Mouse (Mus musculus) limb, embryonic 12.5 days (tissue): Measurements from ENCODE around the gene Gm45717. TPM values are rescaled to one million over a fixed set of nuclear protein-coding genes. Genes with fewer than 3 reads are reported as not detected.

Experiments
- ATAC-seq: fragments of 200-750 bp; cut with Nextera tagmentation; 2 replicates; pipeline ENCODE4 v1.8.0; 2017; ENCODE audit warnings: low read depth, moderate TSS enrichment; ENCODE audit not compliant: insufficient number of reproducible peaks, insufficient read depth, low FRiP score, low TSS enrichment
- H3K27ac ChIP-seq: fragments of 300-500 bp; sonication (generic); 2 replicates; pipeline ENCODE4 v1.5.1; 2016; ENCODE audit warnings: mild to moderate bottlenecking, moderate library complexity
- H3K27me3 ChIP-seq: fragments of 300-500 bp; sonication (generic); 2 replicates; pipeline ENCODE4 v1.6.1; 2016; ENCODE audit warnings: mild to moderate bottlenecking, moderate library complexity
- H3K36me3 ChIP-seq: fragments of 300-500 bp; sonication (generic); 2 replicates; pipeline ENCODE4 v1.6.1; 2016; ENCODE audit warnings: mild to moderate bottlenecking, moderate library complexity
- H3K4me1 ChIP-seq: fragments of 300-500 bp; sonication (generic); replicated peaks from 2 replicates; pipeline ENCODE4 v1.6.1; 2016
- H3K4me2 ChIP-seq: fragments of 300-500 bp; sonication (generic); 2 replicates; pipeline ENCODE4 v1.6.1; 2016; ENCODE audit warnings: mild to moderate bottlenecking, moderate library complexity
- H3K4me3 ChIP-seq: fragments of 300-500 bp; sonication (generic); replicated peaks from 2 replicates; pipeline ENCODE4 v1.5.1; 2016; ENCODE audit warnings: mild to moderate bottlenecking
- H3K9ac ChIP-seq: fragments of 300-500 bp; sonication (generic); replicated peaks from 2 replicates; pipeline ENCODE4 v1.6.1; 2016; ENCODE audit warnings: mild to moderate bottlenecking, moderate library complexity
- H3K9me3 ChIP-seq: fragments of 300-500 bp; sonication (generic); 2 replicates; pipeline ENCODE4 v1.6.1; 2016; ENCODE audit warnings: mild to moderate bottlenecking, moderate library complexity
- WGBS: fragments of 180-500 bp; shearing (Covaris S2); methylation state at CpG from one replicate; pipeline ENCODE4 v1.1.7; 2016; 5-methylcytosine and 5-hydroxymethylcytosine counted together
- polyA plus RNA-seq: library from polyadenylated mRNA; unstranded; fragments of >200 nt; fragmentation: Nextera tagmentation; extraction: Ambion mirVana; gene quantifications from 2 replicates; pipeline ENCODE4 v1.2.1, GENCODE M21; 2016

Gene Gm45717
- polyA plus RNA-seq, 1 experiment from 2014 or later = not detected

DNA sequence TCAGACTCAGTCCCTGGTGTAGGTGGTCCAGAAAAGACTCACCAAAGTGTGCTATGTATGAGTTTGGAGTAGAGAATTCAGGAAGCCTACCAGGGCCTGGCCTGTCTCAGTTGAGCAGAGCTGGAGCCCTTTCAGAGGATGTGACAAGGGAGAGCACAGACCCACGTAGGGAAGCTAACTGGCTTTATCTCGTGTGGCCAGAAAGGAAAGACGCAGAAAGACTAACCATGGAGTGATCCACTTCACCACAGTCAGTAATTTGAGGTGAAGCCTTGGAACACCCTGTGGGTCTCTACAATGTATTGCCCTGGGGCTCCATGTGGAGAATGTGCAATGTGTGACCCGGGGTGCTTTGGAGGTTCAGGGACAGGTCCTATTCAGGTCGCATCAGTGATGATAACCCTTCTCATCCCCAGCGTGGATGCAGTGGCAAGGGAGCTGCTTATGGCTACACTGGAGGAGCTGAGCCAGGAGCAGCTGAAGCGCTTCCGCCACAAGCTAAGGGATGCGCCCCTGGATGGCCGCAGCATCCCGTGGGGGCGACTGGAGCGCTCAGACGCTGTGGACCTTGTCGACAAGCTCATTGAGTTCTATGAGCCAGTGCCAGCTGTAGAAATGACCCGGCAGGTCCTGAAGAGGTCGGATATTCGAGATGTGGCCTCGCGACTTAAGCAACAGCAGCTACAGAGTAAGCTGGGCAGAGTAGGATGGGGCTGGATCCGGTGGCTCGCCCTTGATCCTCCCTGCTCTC, 34.3 kb downstream of the Gm45717 start:
- H3K4me3 ChIP-seq = no peak overlapping the region
- H3K27ac ChIP-seq = no peak overlapping the region
- H3K27me3 ChIP-seq = peaks cover 81% of the 10 kb centered on the region
- 28% methylated on average over 22 of the region's 22 CpGs for WGBS
- no peaks in the 10 kb centered on the region for H3K36me3 ChIP-seq
- H3K4me1 ChIP-seq = peaks cover 14% of the 10 kb centered on the region
- H3K9me3 ChIP-seq = no peaks in the 10 kb centered on the region
- no peak overlapping the region for H3K9ac ChIP-seq
- H3K4me2 ChIP-seq = peak overlapping the region; percentile 66; the same call in 1 of the 2 replicates
- no peak for ATAC-seq

DNA sequence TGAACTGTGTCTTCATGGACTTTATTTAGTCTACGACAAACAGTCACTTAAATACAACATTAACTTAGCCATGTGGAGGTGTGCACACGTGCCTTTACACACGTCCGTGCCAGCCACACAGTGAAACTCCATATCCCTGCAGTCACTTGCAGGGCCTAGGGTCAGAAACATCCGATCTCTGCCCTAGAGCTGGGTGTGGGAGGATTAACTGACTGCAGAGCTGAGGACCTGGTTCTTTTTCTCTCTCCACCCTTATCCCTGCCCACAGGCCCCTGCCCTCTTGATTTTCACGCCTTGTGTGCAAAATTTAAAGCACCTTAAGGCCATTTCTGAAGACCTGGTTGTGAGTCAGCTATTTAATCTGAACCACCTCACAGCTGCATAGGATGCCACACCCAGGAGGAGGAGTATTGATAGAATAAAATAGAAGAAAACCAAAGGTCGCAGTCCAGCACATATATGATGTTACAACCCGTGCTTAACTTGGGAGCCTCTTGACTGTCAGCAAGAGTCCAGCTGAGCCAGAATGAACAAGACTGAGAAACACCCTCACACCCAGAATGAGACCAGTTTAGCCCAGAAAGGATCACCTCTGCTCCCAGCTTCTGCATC, 35.2 kb downstream of the Gm45717 start, which contains the start of gene Nlrp6:
Gene Nlrp6 (plus strand): TSS at position 485 of the 612 bp plus-strand sequence.
- no peak for ATAC-seq
- peaks cover 75% of the 10 kb centered on the region for H3K27me3 ChIP-seq
- no peak within 1 kb of the TSS for H3K9ac ChIP-seq
- 72% methylated on average over 8 of the region's 8 CpGs for WGBS
- H3K36me3 ChIP-seq = no peaks in the 10 kb centered on the region
- no peak within 1 kb of the TSS for H3K4me3 ChIP-seq
- H3K4me1 ChIP-seq = peaks cover 14% of the 10 kb centered on the region
- no peak within 1 kb of the TSS for H3K27ac ChIP-seq
- no peaks in the 10 kb centered on the region for H3K9me3 ChIP-seq
- peak within 1 kb of the TSS; percentile 66; the same call in 1 of the 2 replicates for H3K4me2 ChIP-seq

DNA sequence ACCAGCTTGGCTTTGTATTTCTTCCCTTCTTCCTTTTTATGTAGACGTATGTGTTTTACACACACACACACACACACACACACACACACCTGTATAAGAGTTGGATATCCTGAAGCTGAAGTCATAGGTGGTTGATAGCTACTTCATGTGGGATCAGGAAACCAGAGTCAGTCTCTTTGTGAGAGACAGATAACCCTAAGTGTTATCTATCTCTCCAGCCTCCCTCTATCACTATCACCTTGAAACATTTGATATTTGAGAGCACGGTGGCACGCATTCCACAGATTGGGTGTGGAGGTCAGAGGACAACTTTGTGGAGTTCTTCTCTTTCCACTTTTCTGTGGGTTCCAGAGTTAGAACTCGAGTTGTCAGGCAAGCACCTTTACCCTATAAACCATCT, 35.8 kb downstream of the Gm45717 start:
- no peak overlapping the region for H3K27ac ChIP-seq
- peaks cover 69% of the 10 kb centered on the region for H3K27me3 ChIP-seq
- H3K4me2 ChIP-seq = no peak overlapping the region
- H3K4me1 ChIP-seq = peaks cover 14% of the 10 kb centered on the region
- ATAC-seq = no peak
- H3K9me3 ChIP-seq = no peaks in the 10 kb centered on the region
- no peak overlapping the region for H3K4me3 ChIP-seq
- no peaks in the 10 kb centered on the region for H3K36me3 ChIP-seq
- 74% methylated on average over 4 of the region's 4 CpGs for WGBS
- no peak overlapping the region for H3K9ac ChIP-seq

- Histone ChIP-seq H3K27ac (no peak overlapping the region), H3K9me3 (no peaks in the 10 kb centered on the region), H3K27me3 (peaks cover 16% of the 10 kb centered on the region), H3K4me3 (no peak overlapping the region), H3K9ac (no peak overlapping the region), H3K36me3 (no peaks in the 10 kb centered on the region), H3K4me1 (peaks cover 2% of the 10 kb centered on the region; the same call in 1 of the 2 replicates), H3K4me2 (no peak overlapping the region)
- 81% methylated on average over 8 of the region's 8 CpGs for WGBS
- no peak for ATAC-seq
These were observed 41.6 kb downstream of the Gm45717 start for GRCm38 (mm10) chr7:140914031-140914690.

DNA sequence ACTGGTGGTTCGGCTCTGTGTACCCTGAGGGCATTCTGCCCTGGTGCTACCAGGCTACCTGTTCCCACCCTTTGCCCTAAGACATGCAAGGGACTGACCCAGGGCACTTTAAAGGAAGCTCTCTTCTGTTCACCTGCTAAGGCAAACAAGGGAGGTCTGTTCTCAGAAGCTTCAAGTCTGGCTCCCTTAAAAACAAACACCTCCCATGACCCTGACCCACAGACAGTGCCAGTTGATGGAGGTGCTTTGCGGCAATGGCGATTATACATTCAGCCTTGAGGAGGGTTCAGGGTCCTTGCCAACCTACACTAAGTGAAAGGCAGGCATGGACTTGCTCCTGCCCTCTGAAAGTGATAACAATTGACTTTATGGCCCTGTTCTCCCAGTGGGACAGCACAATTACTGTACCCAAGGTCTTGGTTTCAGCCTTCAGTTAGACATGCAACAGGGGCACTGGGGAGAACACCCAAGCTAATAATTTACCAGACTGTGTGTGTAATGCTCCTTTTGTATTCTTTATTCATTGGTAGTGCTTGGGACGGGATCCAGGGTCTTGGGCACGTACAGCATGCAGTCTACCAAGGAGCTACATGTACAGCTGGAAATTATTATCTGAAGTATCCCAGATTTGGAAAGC, 42.8 kb downstream of the Gm45717 start:
- H3K9me3 ChIP-seq = no peaks in the 10 kb centered on the region
- 0 out of 2 replicates have a peak overlapping the region, but pooled peaks have one; percentile 31 for H3K9ac ChIP-seq
- WGBS = 71% methylated on average over 5 of the region's 5 CpGs
- no peak for ATAC-seq
- no peaks in the 10 kb centered on the region for H3K36me3 ChIP-seq
- peaks cover 7% of the 10 kb centered on the region for H3K27me3 ChIP-seq
- H3K27ac ChIP-seq = no peak overlapping the region
- H3K4me1 ChIP-seq = peaks cover 6% of the 10 kb centered on the region; the same call in 1 of the 2 replicates
- H3K4me2 ChIP-seq = no peak overlapping the region
- H3K4me3 ChIP-seq = no peak overlapping the region

GRCm38 (mm10) chr7:140912293-140912692, 43.4 kb downstream of the Gm45717 start:
- H3K27me3 ChIP-seq = 0 out of 2 replicates have a peak, but pooled peaks cover 4% of the 10 kb centered on the region
- peak overlapping the region; percentile 31; the same call in 1 of the 2 replicates for H3K9ac ChIP-seq
- no peak overlapping the region for H3K27ac ChIP-seq
- H3K9me3 ChIP-seq = no peaks in the 10 kb centered on the region
- no peaks in the 10 kb centered on the region for H3K36me3 ChIP-seq
- H3K4me1 ChIP-seq = peaks cover 6% of the 10 kb centered on the region; the same call in 1 of the 2 replicates
- WGBS = 74% methylated on average over 3 of the region's 3 CpGs
- ATAC-seq = no peak
- no peak overlapping the region for H3K4me2 ChIP-seq
- H3K4me3 ChIP-seq = no peak overlapping the region

DNA sequence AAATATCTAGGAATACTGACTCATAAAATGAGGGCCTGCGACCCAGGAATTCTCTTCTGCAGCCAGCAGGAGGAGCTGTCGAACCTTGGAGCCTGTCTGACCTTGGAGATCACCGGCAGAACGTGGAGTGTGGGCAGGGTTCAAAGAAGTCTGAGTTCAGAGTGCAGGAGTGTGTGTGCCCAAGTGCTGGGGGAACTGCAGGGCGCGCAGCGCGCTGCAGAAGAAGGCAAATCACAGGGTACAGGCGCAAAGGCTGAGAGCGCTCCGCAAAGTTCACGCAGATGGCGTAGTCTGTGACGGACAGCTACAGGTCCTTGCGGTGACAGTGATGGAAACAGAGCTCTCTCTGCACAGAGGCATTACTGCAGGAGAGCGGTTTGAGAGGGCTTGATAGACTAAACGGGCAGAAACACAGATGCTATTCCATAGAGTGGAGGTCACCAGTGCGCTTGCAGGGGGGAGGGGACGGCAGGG, 47.1 kb downstream of the Gm45717 start:
- peak overlapping the region; percentile 30 for H3K4me3 ChIP-seq
- H3K36me3 ChIP-seq = no peaks in the 10 kb centered on the region
- H3K9me3 ChIP-seq = no peaks in the 10 kb centered on the region
- H3K4me2 ChIP-seq = peak overlapping the region; percentile 59
- 1% methylated on average over 19 of the region's 19 CpGs for WGBS
- H3K27me3 ChIP-seq = 0 out of 2 replicates have a peak, but pooled peaks cover 4% of the 10 kb centered on the region
- peak overlapping the region; percentile 4; the same call in 1 of the 2 replicates for H3K9ac ChIP-seq
- peak; percentile 71 for ATAC-seq
- H3K4me1 ChIP-seq = peaks cover 6% of the 10 kb centered on the region; the same call in 1 of the 2 replicates
- no peak overlapping the region for H3K27ac ChIP-seq

DNA sequence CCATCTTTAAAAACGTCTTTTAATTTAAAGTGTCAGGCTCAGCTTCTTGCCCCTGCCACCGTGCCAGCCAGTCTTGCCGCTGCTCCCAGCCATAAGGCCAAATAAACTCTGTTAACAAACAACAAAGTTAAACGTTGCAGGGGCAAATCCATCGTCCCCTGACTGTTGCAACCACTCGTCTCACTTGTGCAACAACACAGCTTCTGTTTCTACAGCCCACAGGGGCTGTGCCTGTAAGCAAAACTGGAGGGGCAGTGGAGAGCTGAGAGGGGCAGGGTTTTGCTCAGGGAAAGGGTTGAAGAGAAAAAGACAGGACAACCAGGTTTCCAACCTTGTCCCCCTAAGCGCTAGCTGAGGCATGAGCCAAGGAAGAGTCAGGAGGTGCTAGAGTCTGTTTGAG, 47.6 kb downstream of the Gm45717 start:
- Histone ChIP-seq H3K4me3 (no peak overlapping the region), H3K27ac (no peak overlapping the region), H3K9ac (no peak overlapping the region), H3K36me3 (no peaks in the 10 kb centered on the region), H3K9me3 (no peaks in the 10 kb centered on the region), H3K27me3 (0 out of 2 replicates have a peak, but pooled peaks cover 4% of the 10 kb centered on the region), H3K4me1 (peaks cover 9% of the 10 kb centered on the region; the same call in 1 of the 2 replicates), H3K4me2 (peak overlapping the region; percentile 59; the same call in 1 of the 2 replicates)
- WGBS = 43% methylated on average over 7 of the region's 7 CpGs
- no peak for ATAC-seq

DNA sequence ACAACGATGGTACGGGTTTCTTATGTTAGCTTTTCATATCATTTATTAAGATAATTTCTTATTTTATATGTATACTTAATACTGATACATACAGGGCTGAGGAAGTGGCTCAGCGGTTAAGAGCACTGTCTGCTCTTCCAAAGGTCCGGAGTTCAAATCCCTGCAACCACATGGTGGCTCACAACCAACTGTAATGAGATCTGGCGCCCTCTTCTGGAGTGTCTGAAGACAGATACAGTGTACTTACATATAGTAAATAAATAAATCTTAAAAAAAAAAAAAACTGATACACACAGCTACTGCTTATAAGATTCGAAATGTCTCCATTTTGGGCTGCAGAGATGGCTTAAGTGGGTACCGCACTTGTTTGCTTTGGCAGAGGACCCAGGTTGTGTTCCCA, 48.0 kb downstream of the Gm45717 start:
- no peak overlapping the region for H3K4me2 ChIP-seq
- H3K27ac ChIP-seq = no peak overlapping the region
- H3K27me3 ChIP-seq = 0 out of 2 replicates have a peak, but pooled peaks cover 4% of the 10 kb centered on the region
- ATAC-seq = no peak
- H3K4me3 ChIP-seq = no peak overlapping the region
- WGBS = 85% methylated on average over 7 of the region's 7 CpGs
- no peaks in the 10 kb centered on the region for H3K9me3 ChIP-seq
- no peak overlapping the region for H3K9ac ChIP-seq
- peaks cover 9% of the 10 kb centered on the region; the same call in 1 of the 2 replicates for H3K4me1 ChIP-seq
- no peaks in the 10 kb centered on the region for H3K36me3 ChIP-seq

- 85% methylated on average over 13 of the region's 13 CpGs for WGBS
- no peaks in the 10 kb centered on the region for H3K9me3 ChIP-seq
- no peak overlapping the region for H3K27ac ChIP-seq
- no peaks in the 10 kb centered on the region for H3K36me3 ChIP-seq
- no peak for ATAC-seq
- H3K27me3 ChIP-seq = no peaks in the 10 kb centered on the region
- H3K9ac ChIP-seq = no peak overlapping the region
- no peak overlapping the region for H3K4me2 ChIP-seq
- no peak overlapping the region for H3K4me3 ChIP-seq
- H3K4me1 ChIP-seq = peaks cover 9% of the 10 kb centered on the region; the same call in 1 of the 2 replicates
These were observed 48.6 kb downstream of the Gm45717 start for GRCm38 (mm10) chr7:140907131-140907530.
